Mouse (Mus musculus) heart, adult 11 months (tissue): Measurements from ENCODE around the gene Kif1a.
A peak's percentile ranks its signal among the peaks of the same experiment; 100 is the strongest.

ENCODE experiments used
- DNase-seq: peaks from one replicate; pipeline ENCODE4 v3.0.0; 2022

Kif1a gene

DNA sequence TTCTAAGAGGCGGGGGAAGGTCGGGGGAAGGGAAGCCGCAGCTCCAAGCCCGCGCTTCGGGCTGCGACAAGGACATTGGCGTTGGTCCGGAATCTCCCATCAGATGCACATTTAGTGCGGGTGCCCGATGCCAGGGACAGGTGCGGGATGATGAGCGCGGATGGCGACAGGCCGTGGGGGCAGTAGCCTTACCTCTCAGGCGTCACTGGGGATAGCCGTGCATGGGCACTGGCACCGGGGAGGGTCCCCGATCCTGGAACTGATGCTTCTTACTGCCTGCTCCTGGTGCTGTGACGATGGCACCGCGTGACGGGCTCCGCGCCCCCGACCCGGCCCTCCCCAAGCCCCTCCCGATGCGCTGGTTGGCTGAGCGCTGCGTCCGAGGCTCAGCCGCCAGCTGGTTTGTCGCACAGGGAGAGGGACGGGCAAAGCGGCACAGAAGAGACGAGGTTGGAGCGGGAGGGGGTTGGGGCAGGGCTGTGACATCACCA is at the start of gene Kif1a:
Gene Kif1a (minus strand): TSS at position 381 of the 491 bp plus-strand sequence.
- DNase-seq = peak; percentile 91

DNA sequence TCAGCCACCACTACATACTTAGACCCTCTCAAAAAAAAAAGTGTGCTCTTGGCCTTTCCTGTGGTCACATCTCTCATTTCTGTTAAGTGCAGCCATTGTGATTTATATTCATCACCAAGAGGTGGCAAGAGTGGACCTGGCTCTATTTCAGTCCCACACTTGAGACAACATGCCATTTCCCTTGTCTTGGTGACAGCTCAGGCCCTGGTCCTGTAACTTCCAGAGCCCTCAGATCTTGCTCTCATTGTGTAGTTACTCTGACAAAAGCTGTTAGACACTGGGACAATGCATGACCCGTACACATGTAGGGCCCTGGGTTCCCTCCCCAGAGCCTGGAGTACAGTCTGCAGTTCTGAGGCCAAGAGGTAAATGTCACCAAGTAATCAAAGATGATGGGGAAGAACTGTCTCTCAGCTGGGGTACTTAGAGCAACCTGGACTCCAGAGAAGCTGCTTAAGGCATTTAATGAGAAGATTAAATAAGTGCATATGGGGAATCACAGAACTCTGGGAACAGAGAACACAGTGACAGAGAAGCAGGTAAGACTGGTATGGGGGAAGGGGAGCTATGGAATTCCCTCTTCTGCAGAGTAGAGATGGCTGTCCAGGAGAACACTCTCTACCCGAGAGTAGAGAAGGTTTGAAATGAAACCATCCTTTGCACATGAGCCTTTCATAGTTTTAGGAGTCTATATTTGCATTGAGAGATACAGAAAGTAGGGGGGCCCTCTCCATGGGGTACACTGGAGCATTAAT is 49.3 kb upstream of the Kif1a start:
- no peak for DNase-seq

DNA sequence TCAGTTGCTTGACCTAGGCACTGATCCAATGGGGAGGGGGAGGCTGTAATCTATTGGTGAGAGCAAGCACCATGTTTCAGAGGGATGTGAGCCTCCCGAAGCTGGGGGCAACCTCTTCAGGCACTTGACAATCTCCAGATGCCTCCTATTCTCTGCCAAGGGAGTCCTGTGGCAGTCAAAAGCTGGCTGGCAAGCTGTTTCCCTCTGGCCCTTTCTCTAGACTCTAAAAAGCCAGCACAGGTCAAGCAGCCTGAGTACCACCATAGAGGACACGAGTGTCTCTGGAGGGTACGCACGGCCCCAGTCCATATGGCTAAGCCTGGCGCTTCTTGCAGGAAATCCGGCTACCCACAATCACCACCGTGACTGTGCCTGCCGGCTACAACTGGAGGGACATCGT is 42.4 kb upstream of the Kif1a start:
- DNase-seq = peak; percentile 95

- no peak for DNase-seq
These were observed 41.1 kb upstream of the Kif1a start for GRCm38 (mm10) chr1:93142871-93143270.

DNA sequence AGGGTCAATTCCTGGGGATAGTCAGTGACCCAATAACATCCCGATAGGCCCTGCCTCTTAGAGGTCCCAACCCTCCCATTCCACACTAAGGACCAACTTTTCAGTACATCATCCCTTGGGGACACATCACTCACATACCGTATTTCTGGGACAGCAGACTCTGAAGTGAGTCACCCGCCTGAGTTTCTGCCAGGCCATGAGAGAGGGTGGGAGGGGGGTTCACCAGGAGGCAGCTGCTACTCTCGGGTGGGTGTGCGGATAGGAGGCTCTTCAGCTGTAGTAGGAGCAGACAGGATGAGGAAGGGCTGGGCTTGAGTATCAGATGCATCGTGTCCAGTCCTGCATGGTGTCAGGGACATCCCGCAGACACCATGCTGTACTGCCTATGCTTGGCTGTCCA is 38.0 kb upstream of the Kif1a start:
- peak; percentile 91 for DNase-seq

DNA sequence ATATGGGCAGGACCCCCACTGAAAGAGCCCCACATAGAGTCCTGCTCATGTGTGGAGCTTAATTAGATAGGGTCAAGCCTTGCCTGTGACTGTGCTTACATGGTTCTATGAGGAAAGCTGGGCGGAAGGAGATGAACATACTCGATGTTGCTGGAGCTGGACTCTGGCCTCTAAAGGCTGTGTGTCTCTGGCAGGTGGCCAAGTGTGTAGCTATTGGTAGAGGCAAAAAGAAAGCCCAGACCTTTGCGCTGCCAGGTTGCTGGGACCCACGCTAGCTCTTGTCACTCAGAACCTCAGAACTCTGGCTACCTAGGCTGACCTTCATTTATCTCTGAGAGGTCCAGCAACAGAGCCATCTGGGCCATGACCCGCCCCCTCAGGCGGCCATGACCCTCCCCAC is 36.8 kb upstream of the Kif1a start:
- no peak for DNase-seq

GRCm38 (mm10) chr1:93135036-93135526 is 33.3 kb upstream of the Kif1a start, which contains the start of gene Agxt:
Gene Agxt (plus strand): TSS chr1:93135240.
- DNase-seq = no peak

- peak; percentile 81 for DNase-seq
These were observed 30.9 kb upstream of the Kif1a start for GRCm38 (mm10) chr1:93132676-93133075.

- DNase-seq = peak; percentile 82
These were observed 28.7 kb upstream of the Kif1a start for GRCm38 (mm10) chr1:93130242-93130983.

DNA sequence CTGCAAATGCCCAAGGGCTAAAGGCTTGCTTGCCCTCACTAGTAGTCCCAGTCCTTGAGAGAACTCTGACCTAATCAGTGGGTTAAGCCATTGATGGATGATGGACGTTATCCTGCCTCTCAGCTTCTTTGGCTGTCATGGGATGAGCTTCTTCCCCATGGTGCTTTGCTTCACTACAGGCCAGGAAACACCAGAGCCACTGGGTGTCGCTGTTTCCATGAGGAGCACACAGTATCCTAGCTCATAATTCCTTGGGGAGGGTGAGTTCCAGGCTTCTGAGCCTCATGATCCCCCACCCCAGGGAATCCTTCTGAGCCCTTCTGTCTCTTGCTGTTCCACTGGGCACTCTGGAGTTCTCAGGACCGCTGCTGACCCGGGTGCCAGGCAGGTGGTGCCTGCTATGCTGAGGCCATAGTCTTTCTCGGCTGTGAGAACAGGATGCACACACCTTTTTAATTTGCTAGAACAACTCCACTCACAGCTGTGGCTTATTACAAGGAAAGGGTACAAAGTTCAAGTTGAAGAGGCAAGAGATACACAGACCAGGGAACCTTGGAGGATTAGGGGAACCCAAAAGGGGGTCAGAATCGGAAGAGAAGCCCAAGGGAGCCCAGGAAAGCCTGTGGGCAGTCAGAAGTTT is 27.1 kb upstream of the Kif1a start:
- DNase-seq = peak; percentile 90

DNA sequence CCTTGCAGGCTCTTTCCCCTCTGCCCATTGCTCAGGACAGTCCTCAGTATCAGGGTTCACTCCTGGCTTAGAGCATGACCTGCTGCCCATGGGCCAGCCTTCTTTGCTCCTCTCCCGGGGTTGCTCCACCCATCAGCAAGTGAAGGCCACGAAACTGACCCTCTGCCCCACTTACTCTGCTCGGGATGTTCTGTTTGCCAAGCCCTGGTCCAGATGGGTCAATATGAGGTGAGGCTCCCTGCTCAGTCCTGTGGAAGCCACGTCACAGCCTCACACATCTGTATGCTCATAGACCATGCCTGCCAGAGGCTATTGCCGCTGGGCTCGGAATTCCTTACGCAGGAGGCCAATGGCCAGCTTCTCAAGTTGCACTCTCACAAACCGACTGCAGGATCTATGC is 26.5 kb upstream of the Kif1a start:
- DNase-seq = peak; percentile 80

- DNase-seq = peak; percentile 88
These were observed 23.5 kb upstream of the Kif1a start for GRCm38 (mm10) chr1:93125256-93125655.

GRCm38 (mm10) chr1:93124066-93124465 is 22.3 kb upstream of the Kif1a start:
- DNase-seq = peak; percentile 81

GRCm38 (mm10) chr1:93123179-93123854 is 21.6 kb upstream of the Kif1a start:
- peak; percentile 29 for DNase-seq

GRCm38 (mm10) chr1:93118816-93119215 is 17.1 kb upstream of the Kif1a start:
- DNase-seq = peak; percentile 94

DNA sequence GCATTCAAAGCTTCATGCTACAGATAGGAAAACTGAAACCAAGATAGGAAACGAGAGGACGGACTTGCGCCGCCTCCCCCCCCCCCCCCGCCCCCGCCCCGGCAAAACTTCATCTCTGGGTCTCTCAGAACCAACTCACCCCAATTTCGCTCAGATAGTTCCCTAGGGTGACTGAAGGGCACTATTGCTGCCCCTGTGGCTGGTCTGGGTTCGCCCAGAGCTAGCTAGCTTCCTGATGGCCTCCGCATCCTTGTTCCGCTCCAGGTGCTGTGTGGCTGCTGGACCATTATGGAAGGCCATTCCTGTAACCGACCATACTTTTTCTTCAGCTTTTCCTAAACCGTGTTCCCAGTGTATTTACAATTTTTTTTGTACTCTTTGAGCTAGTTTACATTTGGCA is 13.7 kb upstream of the Kif1a start:
- DNase-seq = peak; percentile 60

DNA sequence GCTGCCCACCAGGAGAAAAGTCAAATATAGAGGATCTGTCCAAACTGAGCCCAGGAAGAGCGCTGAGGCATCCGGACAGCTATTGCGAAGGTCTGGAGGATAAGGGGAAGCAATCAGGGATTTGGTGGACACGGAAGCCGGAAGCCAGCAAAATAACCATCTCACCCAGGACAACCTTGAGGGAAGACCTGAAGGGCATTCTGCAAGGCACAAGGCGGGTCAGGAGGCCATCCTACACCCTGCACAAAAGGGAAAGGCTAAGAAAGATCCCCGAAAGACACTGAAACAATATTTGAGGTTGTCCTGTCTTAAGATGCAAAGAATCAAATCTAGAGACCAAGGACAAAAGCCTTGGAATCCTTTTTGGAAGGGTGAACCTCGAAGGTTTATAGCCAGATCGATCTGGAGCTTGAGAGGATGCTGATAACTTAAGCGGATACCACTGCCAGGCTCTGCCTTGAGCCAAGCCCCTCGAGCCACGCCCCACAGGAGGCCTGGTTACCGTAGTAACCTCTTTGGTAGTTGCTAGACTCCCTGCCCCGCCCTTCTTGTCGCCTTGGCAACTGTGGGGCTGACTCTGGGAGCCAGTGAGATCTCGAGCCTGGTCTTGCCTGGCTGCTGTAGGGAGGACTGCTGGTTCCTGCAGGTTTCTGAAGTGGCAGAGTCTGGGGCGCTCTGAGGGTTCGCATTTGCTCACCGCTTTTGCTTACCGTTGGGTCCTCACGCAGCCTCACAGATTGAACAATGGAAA is 13.1 kb upstream of the Kif1a start:
- peak; percentile 94 for DNase-seq

- peak; percentile 86 for DNase-seq
These were observed 949 bp upstream of the Kif1a start for GRCm38 (mm10) chr1:93102700-93103099.

DNA sequence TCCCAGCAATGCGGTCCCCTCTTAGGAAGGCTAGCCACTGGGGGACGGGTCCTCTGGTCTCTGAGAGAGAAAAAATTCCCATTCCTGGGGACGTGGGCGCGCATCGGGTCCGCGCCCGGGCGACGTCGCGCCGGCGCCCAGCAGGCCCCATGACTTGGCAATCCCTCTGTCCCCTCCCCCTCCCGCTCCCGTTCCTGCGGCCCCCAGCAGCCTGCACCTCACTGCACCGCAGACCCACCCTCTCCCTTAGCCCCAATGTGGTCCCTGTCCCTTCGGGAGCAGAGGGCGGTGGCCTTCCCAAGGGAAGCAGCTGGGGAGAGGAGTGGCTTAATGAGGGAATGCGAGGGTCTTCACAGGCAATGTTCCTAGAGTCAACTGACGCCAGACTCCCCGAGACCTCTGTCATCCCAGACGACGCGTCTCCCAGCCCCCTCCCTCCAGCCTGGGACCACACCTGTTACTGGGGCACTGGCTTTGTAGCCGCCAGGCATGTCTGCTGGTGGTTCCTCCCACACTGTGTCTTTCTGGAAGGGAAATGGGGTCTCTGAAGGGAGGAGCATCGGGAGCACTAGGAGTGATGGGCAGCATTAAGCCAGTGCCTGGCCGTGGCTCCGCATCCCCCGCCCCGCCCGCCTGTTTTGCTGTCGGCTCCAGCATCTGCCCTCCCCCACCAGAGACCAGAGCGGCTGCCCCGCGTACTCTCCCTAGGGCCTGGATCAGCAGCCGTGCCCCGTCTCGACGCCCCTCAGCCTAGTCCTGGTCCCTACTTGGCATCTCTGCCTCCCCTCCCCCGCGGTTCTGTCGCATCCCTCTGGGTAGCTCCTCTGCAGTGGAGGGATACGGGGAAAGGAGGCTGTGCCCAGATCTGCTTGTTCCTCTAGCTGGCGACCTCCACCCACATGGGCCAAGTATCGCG is 917 bp downstream of the Kif1a start:
- DNase-seq = peak; percentile 87

DNA sequence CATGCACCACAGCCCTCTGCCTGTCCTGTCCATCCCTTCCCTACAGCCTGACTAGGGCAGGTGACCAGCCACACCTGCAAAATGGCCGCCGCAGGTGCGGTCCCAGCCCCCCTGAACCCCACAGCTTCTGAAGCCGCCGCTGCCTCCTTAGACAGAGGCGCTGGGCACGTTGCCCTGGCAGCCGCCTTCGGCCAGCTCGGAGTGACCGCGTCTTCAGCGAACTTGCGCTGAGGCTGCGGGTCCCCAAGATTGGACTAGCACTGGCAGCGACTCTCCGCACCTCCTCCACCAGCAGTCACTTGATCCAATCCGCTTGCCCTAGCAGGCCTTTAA is 1.5 kb downstream of the Kif1a start:
- DNase-seq = peak; percentile 92

- peak; percentile 48 for DNase-seq
These were observed 2.8 kb downstream of the Kif1a start for GRCm38 (mm10) chr1:93098956-93099355.
